Mouse (Mus musculus): ENCODE data around the gene Klf7.
A peak's percentile ranks its signal among the peaks of the same experiment; 100 is the strongest.

Gene Klf7

DNA sequence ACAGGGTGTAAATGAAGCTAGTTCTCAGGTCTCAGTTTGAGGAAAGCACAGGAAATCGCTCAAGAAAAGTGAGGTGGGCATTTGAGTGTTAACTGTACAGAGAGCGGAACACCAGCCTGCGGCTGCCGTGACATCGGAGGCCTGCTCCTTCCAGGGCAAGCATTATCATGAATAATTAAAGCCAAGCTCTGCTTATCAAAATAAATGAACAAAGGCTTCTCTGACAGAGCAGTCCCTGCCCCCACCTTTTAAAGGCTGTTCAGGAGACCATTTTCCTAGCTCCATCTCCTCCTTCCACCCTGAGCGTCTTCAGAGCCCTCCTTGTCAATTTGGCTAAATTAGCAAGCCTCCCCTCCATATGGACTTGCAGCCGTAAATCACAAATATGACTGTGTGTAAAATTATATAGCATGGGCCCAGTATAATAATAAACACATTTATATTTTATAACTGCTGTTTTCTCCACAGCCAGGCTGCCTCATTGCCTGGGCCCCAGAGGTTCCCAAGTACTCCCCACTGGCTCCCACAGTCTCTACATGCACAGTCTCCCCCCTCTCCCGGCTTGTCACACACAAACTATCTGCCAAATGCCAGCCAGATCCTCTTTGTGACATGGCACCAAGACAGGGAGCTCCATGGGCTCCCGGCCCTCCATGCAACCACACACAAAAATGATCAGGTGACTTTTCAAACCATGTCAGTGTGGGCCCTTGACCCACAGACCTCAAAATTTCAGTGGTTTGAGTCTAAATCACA, 61.2 kb downstream of the Klf7 start:
- DNase-seq = no peak

DNA sequence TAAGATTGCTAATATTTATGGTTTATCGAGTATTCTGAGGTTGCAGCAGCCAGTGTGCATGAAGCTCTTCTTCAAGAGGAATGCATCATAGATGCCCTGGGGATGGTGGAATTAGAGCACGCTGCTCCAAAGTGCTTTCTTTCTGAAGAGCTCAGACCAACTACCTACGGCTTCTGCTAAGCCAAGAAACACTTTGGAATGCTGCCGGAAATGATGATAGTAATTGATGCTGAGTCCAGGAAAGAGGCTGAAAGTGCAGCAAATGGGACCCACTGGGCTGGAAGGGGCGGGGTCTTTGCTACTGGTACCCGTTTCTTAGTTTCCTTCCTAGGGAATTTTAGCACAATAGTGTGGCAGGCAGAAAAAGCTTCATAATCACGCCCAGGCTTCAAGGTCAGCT, 62.0 kb downstream of the Klf7 start:
- peak; percentile 26 for DNase-seq

DNA sequence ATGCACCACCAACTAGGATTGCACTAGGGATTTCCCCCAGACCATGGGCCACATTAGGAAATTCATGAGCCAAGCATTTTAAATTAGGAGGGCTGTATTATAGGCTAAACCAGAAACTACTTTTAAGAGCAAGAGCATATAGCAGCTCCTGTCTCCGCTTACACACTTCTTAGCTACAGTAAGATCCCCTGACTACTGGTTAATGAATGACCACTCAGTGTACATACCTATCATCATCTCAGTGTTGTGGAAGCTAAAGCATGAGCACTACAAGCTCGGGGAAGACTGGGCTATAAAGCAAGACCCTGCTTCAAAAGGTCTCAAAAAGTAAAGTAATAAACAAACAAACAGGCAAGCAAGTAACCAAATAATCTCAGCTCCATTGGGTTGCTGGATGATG, 65.5 kb downstream of the Klf7 start:
- no peak for DNase-seq

DNA sequence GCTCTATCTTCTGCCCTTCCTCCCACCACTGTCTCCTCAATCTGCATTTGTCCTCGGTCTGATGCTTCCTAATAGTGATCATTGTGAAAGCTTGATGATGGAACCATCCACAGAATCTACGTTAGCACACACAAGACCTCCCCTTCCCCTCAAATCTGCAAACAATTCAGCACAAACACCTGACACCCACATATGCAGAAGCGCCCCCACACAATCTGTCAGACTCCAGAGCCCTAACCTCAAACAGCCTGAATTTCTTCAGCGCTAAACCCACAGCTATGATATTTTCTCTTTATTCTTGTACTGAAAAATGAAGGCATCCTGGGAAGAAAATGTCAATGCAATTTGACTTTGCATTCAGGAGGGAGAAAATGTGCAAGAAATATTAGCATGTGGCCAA, 66.1 kb downstream of the Klf7 start:
- no peak for DNase-seq

DNA sequence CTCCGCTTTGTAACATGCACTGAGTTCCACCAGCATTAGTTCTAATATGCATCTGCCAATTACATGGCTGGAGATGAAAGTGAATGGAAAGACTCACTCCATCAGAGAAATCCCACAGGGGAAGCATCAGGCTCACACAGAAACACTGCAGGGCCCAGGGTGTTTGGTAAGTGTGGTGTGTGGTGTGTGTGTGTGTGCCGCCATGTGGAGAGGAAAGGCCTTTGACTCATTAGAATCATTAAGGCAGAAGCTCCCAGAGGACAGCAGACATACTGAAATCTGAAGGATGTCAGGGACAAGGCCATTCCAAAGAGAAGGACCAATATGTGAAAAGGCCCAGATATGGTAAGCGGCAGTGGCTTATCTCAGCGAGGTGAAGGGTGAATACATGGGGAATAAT, 66.9 kb downstream of the Klf7 start:
- no peak for DNase-seq

DNA sequence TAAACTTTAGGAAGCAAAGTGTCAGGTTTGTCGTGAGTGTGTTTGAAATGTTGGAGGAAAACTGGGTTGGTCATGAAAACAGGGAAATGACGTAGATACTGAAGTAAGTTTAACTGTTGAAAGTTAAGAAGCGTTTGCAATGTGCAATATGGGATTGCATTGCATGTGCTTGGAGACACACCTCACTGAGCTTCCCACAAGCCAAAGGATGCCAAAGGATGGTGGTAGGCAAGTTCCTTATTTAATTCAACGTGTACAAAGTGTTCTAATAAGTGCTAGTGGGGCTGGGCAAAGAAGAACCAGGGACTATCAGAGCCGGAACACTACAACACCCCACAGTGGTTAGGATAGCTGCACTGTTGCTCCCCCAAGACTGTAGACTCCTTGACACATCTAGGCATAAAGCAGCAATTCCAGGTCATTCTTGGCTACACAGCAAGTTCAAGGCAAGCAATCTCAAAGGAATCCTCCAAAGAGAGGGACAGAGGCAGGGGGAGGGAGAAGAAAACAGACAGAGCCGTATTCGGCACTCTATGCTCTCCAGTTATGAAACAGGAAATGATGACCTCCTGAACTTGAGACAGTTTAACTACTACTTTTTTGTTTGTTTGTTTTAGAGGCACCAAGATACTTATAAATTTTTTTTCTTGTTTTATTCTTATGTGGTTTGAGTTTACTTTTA, 69.9 kb downstream of the Klf7 start:
- peak; percentile 55 for DNase-seq

DNA sequence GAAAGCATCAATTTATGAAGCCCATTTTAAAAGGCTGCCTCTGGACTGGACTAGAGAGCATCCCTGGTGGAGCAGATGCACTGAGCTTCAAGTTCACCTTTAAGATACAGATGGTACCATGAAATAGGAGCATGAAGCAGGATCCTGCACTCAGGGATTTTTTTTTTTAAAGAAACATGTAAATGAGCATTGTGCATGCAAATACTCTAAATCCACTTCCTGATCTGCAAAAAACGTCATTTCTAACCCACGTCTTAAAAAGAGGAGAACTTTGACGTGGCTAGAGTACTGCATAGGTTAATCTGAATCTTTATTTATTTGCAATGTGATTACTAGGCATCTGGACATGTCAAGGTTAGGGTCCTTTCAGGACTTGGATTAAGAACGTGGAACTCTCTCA, 73.5 kb downstream of the Klf7 start:
- no peak for DNase-seq

DNA sequence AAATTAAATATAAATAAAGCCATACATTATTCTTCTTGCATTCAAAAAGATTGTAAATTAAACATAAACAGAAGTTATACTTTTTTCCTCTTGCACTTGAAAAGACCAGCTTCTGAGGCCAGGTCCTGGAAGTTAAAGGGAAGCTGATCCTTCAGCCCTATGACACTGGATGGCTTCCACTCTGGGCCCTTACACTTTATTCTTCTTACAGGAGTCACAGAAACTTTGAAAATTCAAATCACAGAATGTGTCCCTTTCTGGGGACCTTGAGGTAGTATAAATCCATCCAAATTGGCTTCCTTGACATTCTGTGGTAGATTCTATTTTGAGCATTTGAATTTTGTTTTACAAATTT, 75.3 kb downstream of the Klf7 start:
- DNase-seq = no peak

DNA sequence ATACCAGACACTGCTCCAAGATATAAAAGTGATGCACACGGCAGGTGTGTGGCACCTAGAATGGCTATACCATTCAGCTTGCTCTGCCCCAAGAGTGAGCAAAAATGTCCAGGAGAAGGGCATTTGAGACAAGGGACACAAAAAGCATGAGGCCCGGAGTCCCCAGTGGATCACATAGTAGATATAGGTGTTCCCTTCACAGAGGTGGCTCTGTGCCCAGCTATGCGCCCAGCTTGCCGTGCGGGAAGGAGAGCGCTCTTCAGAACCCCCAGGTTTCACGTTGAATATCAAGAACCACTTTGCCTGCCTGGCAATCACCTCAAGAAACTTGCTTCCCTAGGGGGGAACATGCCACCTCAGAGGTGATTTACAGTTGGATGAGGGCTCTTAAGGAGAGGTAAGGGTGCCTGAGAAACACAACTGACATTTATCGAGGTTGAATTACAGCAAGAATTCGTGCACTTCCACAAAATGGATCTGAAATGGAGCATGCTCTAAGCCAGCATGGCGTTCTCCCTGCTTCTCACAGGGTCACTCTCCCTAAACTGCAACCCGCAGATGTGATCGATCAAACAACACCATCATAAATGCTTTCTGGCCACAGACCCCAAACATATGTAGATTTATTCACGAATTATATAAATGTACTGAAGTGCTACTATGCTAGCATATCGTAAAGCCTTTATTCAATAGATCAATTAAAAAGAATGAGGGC, 75.8 kb downstream of the Klf7 start:
- DNase-seq = no peak

DNA sequence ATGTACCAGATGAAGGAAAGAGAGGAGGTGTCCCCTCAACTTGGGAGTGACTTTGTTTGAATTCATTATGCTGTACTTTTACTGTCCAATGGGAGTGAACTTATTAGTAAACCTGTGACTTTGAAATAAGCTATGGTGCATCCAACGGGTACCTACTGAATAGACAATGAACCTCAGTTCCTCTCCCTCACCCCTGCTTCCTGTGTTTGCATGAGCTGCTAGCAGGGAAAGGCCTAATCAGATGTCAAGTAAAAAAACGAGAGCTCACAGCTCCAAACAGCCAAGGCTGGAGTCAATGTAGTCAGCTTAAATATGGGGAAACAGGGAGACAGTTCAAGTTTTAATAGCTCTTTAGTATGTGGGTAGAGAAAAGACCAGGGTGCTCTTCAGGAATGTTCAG, 77.5 kb downstream of the Klf7 start:
- DNase-seq = peak; percentile 28

DNA sequence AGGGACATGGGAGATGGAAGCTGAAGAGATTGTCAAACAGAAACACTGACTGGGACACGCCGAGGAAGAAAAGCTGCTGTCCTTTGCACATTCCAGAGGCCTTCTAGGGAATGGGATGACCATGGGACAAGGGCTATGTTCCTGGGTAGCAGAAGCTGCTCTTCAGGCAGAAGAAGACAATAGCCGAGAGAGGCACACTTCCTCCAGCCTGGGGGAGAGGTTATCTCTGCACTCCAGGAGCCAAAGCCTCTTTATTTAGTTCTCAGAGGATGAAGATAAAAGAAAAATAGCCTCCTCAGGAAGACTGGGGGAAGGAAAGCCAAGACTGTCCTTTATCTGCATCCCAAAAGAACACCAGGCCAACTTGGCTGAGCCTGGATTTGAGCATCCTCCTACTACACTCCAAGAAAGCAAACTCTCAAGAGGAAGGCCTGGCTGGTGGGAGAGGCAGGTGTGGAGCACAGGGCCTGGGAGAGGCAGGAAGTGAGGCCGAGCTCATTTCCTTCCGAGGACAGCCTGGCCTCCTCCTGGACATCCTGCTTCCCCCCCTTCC, 81.2 kb downstream of the Klf7 start:
- peak; percentile 83 for DNase-seq

DNA sequence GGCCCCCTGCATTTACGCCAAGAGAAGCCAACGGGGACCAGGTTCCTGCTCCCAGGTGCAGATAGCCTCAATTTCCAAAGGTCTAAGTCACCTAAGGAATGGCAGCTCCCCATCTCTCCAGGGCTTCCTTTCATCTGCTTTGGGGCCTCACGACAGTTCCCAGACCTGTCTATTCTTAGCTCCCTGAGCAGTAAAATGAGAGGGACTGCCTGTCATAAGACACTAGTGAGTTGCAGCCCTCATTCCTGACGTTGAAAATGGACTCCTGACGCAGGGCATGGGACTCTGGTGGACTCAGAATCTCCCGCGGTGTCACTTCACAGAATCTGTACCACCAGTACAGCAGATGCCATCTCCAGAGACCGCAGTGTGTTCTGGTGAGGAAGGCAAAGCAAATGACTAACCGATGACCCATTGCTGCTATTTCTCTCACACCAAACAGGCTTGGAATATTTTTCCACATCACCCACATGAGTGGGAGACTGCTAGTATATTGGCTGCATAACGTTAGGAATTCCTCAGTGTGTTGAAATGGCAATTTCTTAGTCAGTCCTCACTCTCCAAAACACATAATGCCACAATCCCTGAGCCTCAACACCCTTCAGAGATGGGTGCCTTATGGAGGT, 81.9 kb downstream of the Klf7 start:
- no peak for DNase-seq

DNA sequence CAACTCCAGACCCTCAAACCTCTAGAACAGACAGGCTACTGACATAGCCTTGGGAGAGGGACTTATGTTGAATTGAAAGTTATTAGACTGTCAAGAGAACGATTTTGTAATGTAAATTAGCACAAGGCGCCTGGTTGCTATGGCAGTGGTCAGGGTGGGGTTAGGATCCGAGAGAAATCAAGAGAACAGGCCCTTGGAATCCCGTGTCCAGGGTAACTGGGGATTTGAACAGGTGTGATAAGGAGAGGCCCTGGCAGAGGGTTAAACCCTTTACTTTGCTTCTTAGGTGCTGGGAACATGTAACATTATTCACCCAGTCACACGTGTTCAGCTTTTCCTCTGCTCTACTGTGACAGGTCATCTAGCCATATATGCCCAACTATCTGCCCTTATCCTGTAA, 83.7 kb downstream of the Klf7 start:
- DNase-seq = no peak

DNA sequence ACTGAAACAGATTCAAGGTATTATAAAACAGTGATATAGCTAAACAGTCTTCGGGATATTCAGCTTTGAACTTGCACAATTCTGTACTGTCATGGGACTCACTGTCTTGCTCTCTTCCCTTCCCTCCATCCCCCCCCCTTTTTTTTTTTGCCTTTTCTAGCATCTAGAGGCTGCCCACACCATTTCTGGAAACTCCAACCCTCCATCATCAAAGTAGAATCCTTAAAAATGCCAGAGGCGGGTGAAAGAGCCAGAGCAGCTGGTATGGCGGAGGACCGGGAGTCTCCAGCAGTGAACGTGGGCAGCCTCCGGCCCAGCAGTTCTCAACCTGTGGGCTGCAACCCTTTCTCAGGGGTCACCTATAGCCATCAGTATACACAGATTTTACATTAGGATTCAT, 84.3 kb downstream of the Klf7 start:
- DNase-seq = no peak

DNA sequence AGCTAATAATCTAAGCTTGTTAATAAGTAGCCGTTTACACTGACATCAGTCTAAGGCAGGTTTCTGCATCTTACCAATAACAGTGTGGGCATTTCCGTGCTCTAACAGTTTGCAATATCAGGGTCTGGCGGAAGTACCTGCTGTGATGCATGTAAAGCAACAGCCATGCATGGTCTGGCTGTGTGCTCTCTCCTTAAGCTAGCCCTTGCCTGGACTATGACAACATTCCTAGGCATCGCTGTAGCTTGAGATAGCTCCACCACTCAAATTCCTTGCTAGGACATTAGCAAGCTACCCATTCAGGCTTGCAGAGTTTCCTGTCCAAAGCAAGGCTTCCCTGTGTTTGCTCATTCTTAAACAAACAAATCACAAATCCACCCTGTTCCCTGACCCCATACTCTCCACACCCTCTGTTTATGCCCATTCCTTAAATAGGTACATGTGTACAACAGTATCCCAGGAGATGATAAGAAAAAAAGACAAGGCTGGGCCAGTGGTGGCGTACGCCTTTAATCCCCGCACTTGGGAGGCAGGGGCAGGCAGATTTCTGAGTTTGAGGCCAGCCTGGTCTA, 85.1 kb downstream of the Klf7 start:
- peak; percentile 76 for DNase-seq

DNA sequence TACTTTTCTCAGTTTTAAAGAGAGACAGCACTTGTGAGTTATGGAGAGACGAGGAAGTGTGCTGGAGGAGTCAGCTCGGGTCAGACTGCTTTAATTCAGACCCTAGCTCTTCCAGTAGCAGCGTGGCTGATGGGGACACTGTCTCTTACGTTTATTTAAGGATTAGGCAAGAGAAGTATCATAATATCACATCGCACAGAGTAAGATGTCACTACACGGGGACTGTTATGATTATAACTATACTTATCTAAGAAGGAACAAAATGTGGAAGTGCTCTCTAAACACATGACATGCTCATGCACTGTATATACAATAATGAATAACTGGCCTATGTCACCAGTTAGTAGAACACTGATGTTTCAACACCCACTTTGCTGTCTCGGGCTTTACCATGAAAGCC, 86.3 kb downstream of the Klf7 start:
- peak; percentile 51 for DNase-seq

DNA sequence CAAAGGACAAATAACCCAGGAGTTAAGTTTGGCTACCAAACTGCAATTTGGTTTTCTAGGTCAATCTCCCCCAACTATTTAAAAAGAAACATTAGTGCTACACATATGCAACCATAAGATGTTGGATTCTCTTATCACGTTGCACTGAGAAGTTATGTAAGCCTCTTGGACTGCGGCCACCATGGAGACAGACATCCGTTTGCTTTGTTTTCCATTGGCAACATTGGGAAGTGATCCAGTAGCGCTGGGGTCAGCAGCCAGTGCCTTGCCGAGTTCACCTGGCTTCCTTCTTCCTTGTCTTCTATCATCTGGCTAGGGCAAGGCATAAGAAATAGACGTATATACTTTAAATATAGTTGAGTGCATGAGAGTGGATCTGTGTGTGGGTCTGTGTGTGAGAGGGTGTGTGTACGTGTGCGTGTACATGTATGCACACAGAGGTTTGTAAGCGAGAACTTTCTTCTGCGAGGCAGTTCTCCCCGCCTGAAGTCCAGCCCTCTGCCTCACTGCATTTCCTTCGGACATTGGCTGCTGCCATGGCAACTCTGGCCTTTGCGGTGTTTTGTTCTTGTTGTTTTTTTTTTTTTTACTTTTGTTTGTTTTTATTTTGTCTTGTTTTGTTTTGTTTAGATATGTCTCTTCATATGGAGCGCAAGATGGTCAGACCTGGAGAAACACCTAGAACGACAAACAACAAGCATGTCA, 86.8 kb downstream of the Klf7 start:
- DNase-seq = peak; percentile 76

DNA sequence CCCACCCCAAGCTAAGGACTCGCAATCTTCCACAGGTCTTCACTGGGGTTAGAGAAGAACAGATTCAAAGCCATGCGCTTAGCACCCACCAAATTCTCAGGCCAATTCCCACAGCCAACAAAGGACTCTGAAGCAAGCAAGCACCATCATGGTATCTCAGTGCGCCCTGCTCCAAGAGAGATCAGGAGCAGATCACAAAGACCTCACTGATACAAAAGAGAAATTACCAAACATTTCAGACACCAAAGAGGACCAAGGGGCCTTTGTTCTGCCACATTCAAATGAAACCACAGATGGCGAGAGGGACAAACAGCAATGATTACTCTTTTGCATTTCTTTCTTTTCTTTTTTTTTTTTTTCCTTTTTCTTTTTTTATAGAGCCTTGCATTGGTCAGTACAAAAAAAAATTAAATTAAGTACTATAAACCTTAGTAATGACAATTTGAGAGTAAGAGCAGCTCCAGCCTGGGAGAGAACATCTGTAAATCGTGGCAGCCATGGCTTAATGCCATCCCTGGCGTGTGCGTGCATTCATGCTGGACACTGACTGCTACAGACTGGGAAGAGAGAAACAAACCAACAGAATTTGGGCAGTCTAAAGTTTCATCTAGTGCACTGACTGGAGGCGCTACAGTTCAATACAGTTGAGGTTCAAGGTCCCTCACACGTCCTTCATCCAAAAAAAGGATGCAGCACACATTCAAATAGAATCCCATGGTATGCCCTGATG, 89.4 kb downstream of the Klf7 start:
- DNase-seq = no peak

DNA sequence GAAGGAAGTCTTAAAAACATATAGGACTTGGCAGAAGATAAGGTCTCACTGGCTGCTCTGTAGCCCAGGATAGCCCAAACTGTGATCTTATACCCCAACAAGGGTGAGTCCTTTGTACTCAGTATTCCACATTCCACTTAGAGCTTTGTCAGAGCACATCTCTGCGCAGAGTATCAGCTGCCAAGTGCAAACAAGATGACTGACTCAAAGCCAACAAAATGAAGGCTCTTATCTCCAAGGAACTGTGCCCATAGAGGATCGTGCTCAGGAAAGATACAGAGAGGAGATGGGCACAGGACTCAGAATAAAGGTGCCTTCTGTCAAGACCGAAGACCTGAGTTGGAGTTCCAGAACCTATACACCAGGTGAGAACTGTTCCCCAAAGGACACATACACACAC, 100.1 kb downstream of the Klf7 start:
- DNase-seq = no peak

DNA sequence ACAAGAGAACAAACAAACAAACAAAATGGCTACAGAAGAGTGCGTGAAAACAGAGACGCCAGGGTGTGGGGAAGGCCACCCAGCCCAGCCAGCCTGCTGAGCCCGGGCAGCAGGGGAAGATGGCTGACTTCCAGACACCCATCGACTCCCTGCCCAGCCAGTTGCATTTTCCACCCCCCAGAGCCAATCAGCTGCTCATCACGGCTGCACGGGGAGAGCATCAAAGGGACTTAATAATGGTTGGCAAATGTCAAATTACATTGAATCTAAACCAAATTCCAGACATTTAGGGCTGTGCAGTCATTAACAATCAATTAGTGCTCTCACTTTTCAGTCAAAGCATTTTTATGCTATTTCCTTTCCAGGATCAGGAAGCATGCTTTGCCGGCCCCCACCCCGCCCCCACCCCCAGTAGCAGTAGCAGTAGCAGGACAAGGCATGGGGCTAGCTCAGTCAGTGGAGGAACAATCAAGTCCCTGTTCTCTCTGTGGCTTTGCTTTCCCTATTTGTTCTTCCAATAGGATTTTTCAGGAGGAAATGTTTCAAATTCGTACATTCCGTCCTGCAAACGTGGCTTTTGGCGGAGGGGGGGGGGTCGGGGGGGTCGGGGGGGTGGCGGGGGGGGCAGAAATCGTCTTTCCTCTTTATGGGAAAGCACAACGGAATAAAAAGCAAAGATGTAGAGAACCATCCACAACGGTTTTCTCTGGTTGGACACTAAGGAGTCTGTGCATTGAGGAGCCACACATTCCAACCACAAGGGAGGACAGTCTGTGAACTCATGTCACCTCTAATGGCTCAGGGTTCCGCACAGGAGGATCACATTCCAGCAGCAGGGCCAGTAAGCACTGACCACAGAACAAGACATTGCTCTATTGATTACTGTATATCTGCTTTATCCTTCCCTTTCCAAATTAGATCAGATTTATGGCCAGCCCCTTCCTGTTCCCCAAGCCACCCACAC, 101.1 kb downstream of the Klf7 start:
- peak; percentile 50 for DNase-seq
